Mouse (Mus musculus) embryonic facial prominence, embryonic 15.5 days (tissue): ENCODE measurements around the gene Pabpc5. TPM values are rescaled to one million over a fixed set of nuclear protein-coding genes. Genes with fewer than 3 reads are reported as not detected.

Experiments used
- ATAC-seq: fragments of 200-750 bp; cut with Nextera tagmentation; 2 replicates; pipeline ENCODE4 v1.8.0; 2017; ENCODE audit warnings: low read depth, moderate TSS enrichment; ENCODE audit not compliant: insufficient number of reproducible peaks, low FRiP score, low TSS enrichment
- H3K27ac ChIP-seq: fragments of 300-500 bp; sonication (generic); replicated peaks from 2 replicates; pipeline ENCODE4 v1.5.1; 2015; ENCODE audit warnings: mild to moderate bottlenecking, inconsistent platforms
- H3K27me3 ChIP-seq: fragments of 300-500 bp; sonication (generic); 2 replicates; pipeline ENCODE4 v1.6.1; 2015; ENCODE audit warnings: inconsistent platforms
- H3K36me3 ChIP-seq: fragments of 300-500 bp; sonication (generic); 2 replicates; pipeline ENCODE4 v1.6.1; 2015; ENCODE audit warnings: mild to moderate bottlenecking, inconsistent platforms
- H3K4me1 ChIP-seq: fragments of 300-500 bp; sonication (generic); 2 replicates; pipeline ENCODE4 v1.6.1; 2015; ENCODE audit warnings: inconsistent platforms
- H3K4me2 ChIP-seq: fragments of 300-500 bp; sonication (generic); replicated peaks from 2 replicates; pipeline ENCODE4 v1.6.1; 2015; ENCODE audit warnings: mild to moderate bottlenecking, inconsistent platforms
- H3K4me3 ChIP-seq: fragments of 300-500 bp; sonication (generic); replicated peaks from 2 replicates; pipeline ENCODE4 v1.5.1; 2015; ENCODE audit warnings: mild to moderate bottlenecking, inconsistent platforms
- H3K9ac ChIP-seq: fragments of 300-500 bp; sonication (generic); 2 replicates; pipeline ENCODE4 v1.6.1; 2015; ENCODE audit warnings: inconsistent platforms
- H3K9me3 ChIP-seq: fragments of 300-500 bp; sonication (generic); replicated peaks from 2 replicates; pipeline ENCODE4 v1.6.1; 2016; ENCODE audit warnings: inconsistent platforms
- WGBS: fragments of 180-500 bp; shearing (Covaris S2); methylation state at CpG from one replicate; pipeline ENCODE4 v1.1.7; 2015; 5-methylcytosine and 5-hydroxymethylcytosine counted together
- polyA plus RNA-seq: library from polyadenylated mRNA; unstranded; fragments of >200 nt; fragmentation: Nextera tagmentation; extraction: Ambion mirVana; gene quantifications from 2 replicates; pipeline ENCODE4 v1.2.1, GENCODE M21; 2015

Pabpc5 gene
- polyA plus RNA-seq = 0.36 and 0.50 TPM in 2 replicates

- Histone ChIP-seq H3K4me3 (peak within 1 kb of the TSS; percentile 46), H3K9me3 (no peaks in the 10 kb centered on the region), H3K4me1 (no peaks in the 10 kb centered on the region), H3K27me3 (no peaks in the 10 kb centered on the region), H3K36me3 (no peaks in the 10 kb centered on the region), H3K27ac (no peak within 1 kb of the TSS; the same call in 1 of the 2 replicates), H3K4me2 (peak within 1 kb of the TSS; percentile 41), H3K9ac (peak within 1 kb of the TSS; percentile 26; the same call in 1 of the 2 replicates)
- peak; percentile 91 for ATAC-seq
- whole genome bisulfite sequencing = 4% methylated on average over 21 of the region's 21 CpGs
These were observed at the start of gene Pabpc5 for GRCm38 (mm10) chrX:119927081-119927571. Gene Pabpc5 (plus strand): TSS chrX:119927196.

DNA sequence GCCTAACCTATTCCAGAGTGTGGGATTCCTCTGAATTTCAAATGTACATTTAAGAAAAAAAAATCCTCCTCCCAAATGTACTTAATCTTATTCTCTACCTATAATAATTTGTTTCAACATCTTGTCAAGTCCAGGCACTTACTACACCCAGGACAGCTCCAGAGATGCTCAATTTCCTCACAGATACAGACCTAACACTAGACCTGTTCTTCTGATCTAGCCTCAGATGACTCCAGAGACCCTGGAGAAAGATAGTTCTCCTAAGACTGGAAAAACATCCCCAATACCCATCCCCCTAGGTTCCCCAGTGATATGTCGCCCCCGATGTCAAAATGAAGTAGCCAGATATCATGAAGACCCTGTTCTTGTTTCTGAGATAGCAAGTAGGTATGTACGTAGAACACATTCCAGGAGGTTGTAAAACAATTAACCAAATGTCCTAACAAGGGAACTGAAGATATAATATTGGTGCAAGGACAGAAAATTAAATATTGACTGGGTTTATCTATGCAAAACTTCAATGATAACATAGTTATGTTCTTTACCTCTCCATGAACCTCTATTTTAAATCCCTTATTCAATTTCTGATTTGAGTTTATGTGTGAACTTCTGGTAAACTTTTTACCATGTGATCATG lies 39.9 kb upstream of the Pabpc5 start:
- no peak for ATAC-seq
- Histone ChIP-seq H3K9ac (no peak overlapping the region), H3K4me3 (no peak overlapping the region), H3K4me2 (no peak overlapping the region), H3K36me3 (no peaks in the 10 kb centered on the region), H3K4me1 (no peaks in the 10 kb centered on the region), H3K9me3 (no peaks in the 10 kb centered on the region), H3K27ac (no peak overlapping the region), H3K27me3 (no peaks in the 10 kb centered on the region)
- WGBS = 84% methylated on average over 3 of the region's 3 CpGs

DNA sequence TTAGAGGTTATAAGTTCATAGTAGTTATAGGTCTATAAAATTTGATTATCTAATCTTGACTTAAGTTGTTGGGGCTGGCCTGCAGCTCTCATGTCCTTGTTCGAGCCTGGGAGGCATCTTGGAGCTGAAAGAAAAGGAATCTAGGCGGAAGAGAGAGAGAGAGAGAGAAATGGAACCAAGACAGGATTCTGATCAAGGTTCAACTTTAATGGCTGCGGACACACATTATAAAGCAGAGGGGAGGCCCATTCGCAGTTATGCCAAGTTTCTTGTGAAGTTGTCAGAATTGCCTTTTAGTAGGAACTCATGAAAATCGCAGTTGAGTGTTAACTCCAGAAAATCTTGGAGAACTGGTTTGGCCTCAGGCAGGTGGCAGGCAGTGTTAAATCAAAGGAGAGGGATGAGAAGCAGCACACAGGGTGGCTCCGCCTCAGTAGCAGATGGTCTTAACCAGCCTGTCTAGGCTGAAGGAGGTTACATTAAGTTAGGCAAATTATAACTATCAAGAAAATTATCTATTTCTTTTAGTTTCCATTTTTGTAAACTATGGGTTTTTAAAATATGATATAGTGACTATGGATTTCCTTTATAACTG lies 38.6 kb upstream of the Pabpc5 start:
- no peak overlapping the region for H3K4me3 ChIP-seq
- 68% methylated on average over 6 of the region's 6 CpGs for WGBS
- no peaks in the 10 kb centered on the region for H3K4me1 ChIP-seq
- H3K4me2 ChIP-seq = no peak overlapping the region
- H3K27me3 ChIP-seq = no peaks in the 10 kb centered on the region
- no peaks in the 10 kb centered on the region for H3K9me3 ChIP-seq
- H3K36me3 ChIP-seq = no peaks in the 10 kb centered on the region
- H3K9ac ChIP-seq = no peak overlapping the region
- no peak overlapping the region for H3K27ac ChIP-seq
- ATAC-seq = no peak

DNA sequence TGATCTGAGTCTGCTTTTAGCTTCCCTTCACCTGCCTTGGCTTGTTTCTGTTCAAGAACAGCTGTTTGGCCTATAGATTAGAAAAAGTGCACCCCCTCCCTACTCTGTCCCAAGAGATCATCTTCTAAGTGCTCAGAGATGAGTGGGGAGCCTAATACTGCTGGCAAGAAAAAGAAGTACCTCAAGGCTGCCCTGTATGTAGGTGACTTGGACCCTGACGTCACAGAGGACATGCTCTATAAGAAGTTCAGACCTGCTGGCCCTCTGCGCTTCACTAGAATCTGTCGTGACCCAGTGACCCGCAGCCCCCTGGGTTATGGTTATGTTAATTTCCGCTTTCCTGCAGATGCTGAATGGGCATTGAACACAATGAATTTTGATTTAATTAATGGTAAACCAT lies 856 bp downstream of the Pabpc5 start:
- H3K4me1 ChIP-seq = no peaks in the 10 kb centered on the region
- WGBS = 79% methylated on average over 5 of the region's 5 CpGs
- no peaks in the 10 kb centered on the region for H3K9me3 ChIP-seq
- no peaks in the 10 kb centered on the region for H3K27me3 ChIP-seq
- H3K27ac ChIP-seq = no peak overlapping the region
- H3K36me3 ChIP-seq = no peaks in the 10 kb centered on the region
- no peak overlapping the region for H3K4me3 ChIP-seq
- no peak overlapping the region for H3K9ac ChIP-seq
- peak overlapping the region; percentile 41; the same call in 1 of the 2 replicates for H3K4me2 ChIP-seq
- no peak for ATAC-seq
